Mouse (Mus musculus) liver, embryonic 14.5 days (tissue): ENCODE results near the gene Bcl7b. TPM values are rescaled to one million over a fixed set of nuclear protein-coding genes. Genes with fewer than 3 reads are reported as not detected.

Experiments
- ATAC-seq: fragments of 200-750 bp; cut with Nextera tagmentation; 2 replicates; pipeline ENCODE4 v1.8.0; 2017; ENCODE audit warnings: moderate number of reproducible peaks, mild to moderate bottlenecking, moderate library complexity; ENCODE audit not compliant: insufficient read depth
- DNase-seq, 3 experiments: peaks; one replicate each; pipeline ENCODE4 v3.0.0-alpha.2; 2012 to 2013; ENCODE audit warnings: low read depth in 3 of 3, low spot score in 3 of 3
- H3K27ac ChIP-seq: fragments of 300-500 bp; sonication (generic); 2 replicates; pipeline ENCODE4 v1.5.1; 2014; ENCODE audit warnings: moderate library complexity, mild to moderate bottlenecking, control low read depth, inconsistent platforms
- H3K27me3 ChIP-seq: fragments of 300-500 bp; sonication (generic); 2 replicates; pipeline ENCODE4 v1.6.1; 2014; ENCODE audit warnings: mild to moderate bottlenecking, low read length, moderate library complexity; ENCODE audit not compliant: control insufficient read depth, insufficient read depth
- H3K36me3 ChIP-seq: fragments of 300-500 bp; sonication (generic); replicated peaks from 2 replicates; pipeline ENCODE4 v1.6.1; 2014; ENCODE audit warnings: low read depth; ENCODE audit not compliant: control insufficient read depth, insufficient read depth
- H3K4me1 ChIP-seq, 2 experiments: fragments of 200-500 bp in 1 of 2; fragments of 300-500 bp in 1 of 2; sonication (generic) in 1 of 2; replicated peaks; 2 replicates each; pipeline ENCODE4 v1.6.1; 2012 to 2014; ENCODE audit warnings: antibody characterized with exemption in 1 of 2, inconsistent platforms in 1 of 2, low read length in 1 of 2; ENCODE audit not compliant: control insufficient read depth in 2 of 2, insufficient read depth in 2 of 2
- H3K4me2 ChIP-seq: fragments of 300-500 bp; sonication (generic); 2 replicates; pipeline ENCODE4 v1.6.1; 2014; ENCODE audit warnings: low read depth, mild to moderate bottlenecking, control low read depth, moderate library complexity
- H3K4me3 ChIP-seq, 2 experiments: fragments of 200-500 bp in 1 of 2; fragments of 300-500 bp in 1 of 2; sonication (generic) in 1 of 2; 2 replicates each; pipeline ENCODE4 v1.5.1; 2012 to 2014; ENCODE audit warnings: low read depth in 2 of 2, low read length in 2 of 2, mild to moderate bottlenecking in 2 of 2, control low read depth in 1 of 2, inconsistent platforms in 1 of 2, moderate library complexity in 1 of 2; ENCODE audit not compliant: insufficient read depth in 1 of 2
- H3K9ac ChIP-seq: fragments of 300-500 bp; sonication (generic); replicated peaks from 2 replicates; pipeline ENCODE4 v1.6.1; 2014; ENCODE audit warnings: mild to moderate bottlenecking, control low read depth, moderate library complexity
- H3K9me3 ChIP-seq: fragments of 300-500 bp; sonication (generic); 2 replicates; pipeline ENCODE4 v1.6.1; 2016; ENCODE audit warnings: low read length, mixed read lengths; ENCODE audit not compliant: control insufficient read depth
- CTCF ChIP-seq: IDR thresholded peaks from 2 replicates; pipeline ENCODE4 v1.5.1; 2016; ENCODE audit warnings: antibody characterized with exemption, low read depth, control low read depth
- EP300 ChIP-seq: IDR thresholded peaks from 2 replicates; pipeline ENCODE4 v1.6.1; 2016; ENCODE audit warnings: antibody characterized with exemption, low read depth
- WGBS: fragments of 180-500 bp; shearing (Covaris S2); extraction: QIAGEN DNeasy Blood & Tissue Kit; methylation state at CpG from one replicate; pipeline ENCODE4 v1.1.7; 2014; ENCODE audit not compliant: insufficient replicate concordance; 5-methylcytosine and 5-hydroxymethylcytosine counted together
- polyA plus RNA-seq, 2 experiments: library from polyadenylated mRNA; depleted of rRNA in 1 of 2; stranded (reverse) in 1 of 2; unstranded in 1 of 2; fragments of >200 nt; fragmentation: Nextera tagmentation in 1 of 2; extraction: Ambion mirVana in 1 of 2; gene quantifications; 2 replicates each; pipeline versions ENCODE4 v1.2.1 to v1.2.3; 2012 to 2014

Gene Bcl7b
- polyA plus RNA-seq (2012; rRNA removed) (9.7 and 10.0 TPM in 2 replicates), polyA plus RNA-seq (2014; fragmentation: Nextera tagmentation; extraction: Ambion mirVana) (25.6 and 26.7 TPM in 2 replicates)

- peaks cover 22% of the 10 kb centered on the region for H3K36me3 ChIP-seq
- 2% methylated on average over 83 of the region's 95 CpGs for whole genome bisulfite sequencing
- peak within 1 kb of the TSS; percentile 76 to 85 for H3K4me3 ChIP-seq
- TF ChIP-seq EP300 (no peak), CTCF (peak; percentile 23; the same call in 1 of the 2 replicates)
- H3K9me3 ChIP-seq = no peaks in the 10 kb centered on the region
- ATAC-seq (peak; percentile 97), DNase-seq (peak; percentile 94)
- H3K4me2 ChIP-seq = peak within 1 kb of the TSS; percentile 82
- H3K4me1 ChIP-seq = peaks cover 16 to 23% of the 10 kb centered on the region in 2 experiments
- peak within 1 kb of the TSS; percentile 88 for H3K9ac ChIP-seq
- H3K27me3 ChIP-seq = no peaks in the 10 kb centered on the region
- H3K27ac ChIP-seq = peak within 1 kb of the TSS; percentile 88
Measured at GRCm38 (mm10) chr5:135168063-135169062, at the start of gene Bcl7b. TSS of gene Bcl7b (plus strand) at chr5:135168283.

DNA sequence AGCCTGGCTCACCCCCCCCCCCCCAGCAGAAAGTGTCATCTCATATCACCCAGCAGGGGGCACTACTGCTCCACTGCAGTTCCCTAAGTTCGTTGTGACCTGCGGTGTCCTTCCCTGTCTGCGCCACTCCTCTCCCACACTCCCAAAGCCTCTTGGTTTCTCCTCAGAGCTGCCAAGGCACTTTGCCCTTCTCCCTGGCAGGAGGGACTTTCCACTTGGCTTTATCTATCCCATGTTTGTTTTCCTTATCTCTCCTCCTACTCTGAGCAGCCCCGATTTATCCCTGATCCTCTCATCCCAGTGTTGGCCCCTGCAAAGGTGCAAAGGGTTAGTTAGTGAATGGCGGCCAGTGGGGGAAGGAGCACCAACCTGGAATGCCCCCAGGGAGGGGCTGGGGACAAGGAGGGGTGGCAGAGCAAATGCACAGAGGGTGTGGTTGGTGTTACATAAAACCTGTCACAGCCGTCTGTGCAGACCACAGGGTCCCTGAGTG is 49.4 kb upstream of the Bcl7b start:
- H3K4me2 ChIP-seq = no peak overlapping the region

GRCm38 (mm10) chr5:135120753-135121152 is 47.3 kb upstream of the Bcl7b start:
- 43% methylated on average over 4 of the region's 4 CpGs for WGBS
- H3K9me3 ChIP-seq = no peaks in the 10 kb centered on the region
- TF ChIP-seq CTCF = peak; percentile 32; the same call in 1 of the 2 replicates
- TF ChIP-seq EP300 = no peak

More for the DNA sequence above, 49.4 kb upstream of the Bcl7b start:
- no peaks in the 10 kb centered on the region; the same call in 1 of the 2 replicates for H3K27me3 ChIP-seq
- ATAC-seq (peak; percentile 65), DNase-seq (peak in 2 of 3 experiments; percentile 39 to 42)
- H3K9me3 ChIP-seq = no peaks in the 10 kb centered on the region
- H3K27ac ChIP-seq = no peak overlapping the region
- 11% methylated on average over 6 of the region's 6 CpGs for WGBS
- no peak overlapping the region for H3K9ac ChIP-seq
- no peak overlapping the region for H3K4me3 ChIP-seq
- peaks cover 0 to 4% of the 10 kb centered on the region in 2 experiments; a peak in 1 of 4 replicates for H3K4me1 ChIP-seq
- TF ChIP-seq CTCF = peak; percentile 92
- no peak for TF ChIP-seq EP300
- no peaks in the 10 kb centered on the region for H3K36me3 ChIP-seq

DNA sequence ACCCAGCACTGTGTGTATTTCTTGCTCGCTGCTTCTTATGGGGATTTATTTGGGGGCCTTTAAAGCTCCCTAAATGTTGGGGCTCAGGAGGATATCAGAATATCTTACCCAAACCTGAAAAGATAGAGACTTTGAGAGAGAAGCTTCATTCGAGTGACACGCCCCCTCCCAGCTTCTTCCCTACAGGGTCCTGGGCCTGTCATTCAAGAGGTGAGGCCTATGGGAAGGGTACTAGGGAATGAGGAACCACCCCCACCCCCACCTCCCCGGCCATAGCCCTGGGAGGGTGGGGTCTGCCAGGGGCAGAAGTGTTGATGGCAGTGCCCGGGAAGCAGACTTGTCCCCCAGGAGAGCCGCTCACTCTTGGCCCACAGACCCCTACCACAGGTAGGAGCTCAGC is 42.0 kb upstream of the Bcl7b start:
- no peaks in the 10 kb centered on the region; the same call in 1 of the 2 replicates for H3K27me3 ChIP-seq
- no peaks in the 10 kb centered on the region for H3K36me3 ChIP-seq
- TF ChIP-seq EP300 = no peak
- TF ChIP-seq CTCF = no peak
- H3K27ac ChIP-seq = no peak overlapping the region
- H3K4me2 ChIP-seq = no peak overlapping the region
- H3K9me3 ChIP-seq = no peaks in the 10 kb centered on the region
- WGBS = 52% methylated on average over 6 of the region's 6 CpGs
- no peak for ATAC-seq
- no peak for DNase-seq
- H3K4me3 ChIP-seq = no peak overlapping the region
- no peak overlapping the region for H3K9ac ChIP-seq
- H3K4me1 ChIP-seq = no peaks in the 10 kb centered on the region

More at GRCm38 (mm10) chr5:135120753-135121152, 47.3 kb upstream of the Bcl7b start:
- Histone ChIP-seq H3K27me3 (no peaks in the 10 kb centered on the region; the same call in 1 of the 2 replicates), H3K9ac (no peak overlapping the region), H3K36me3 (no peaks in the 10 kb centered on the region), H3K27ac (no peak overlapping the region), H3K4me2 (no peak overlapping the region), H3K4me3 (no peak overlapping the region), H3K4me1 (peaks cover 0 to 3% of the 10 kb centered on the region in 2 experiments; a peak in 1 of 4 replicates)
- no peak for DNase-seq
- no peak for ATAC-seq

GRCm38 (mm10) chr5:135127669-135128068 is 40.4 kb upstream of the Bcl7b start:
- no peak for DNase-seq
- no peak overlapping the region for H3K4me2 ChIP-seq
- H3K9ac ChIP-seq = no peak overlapping the region
- H3K36me3 ChIP-seq = no peaks in the 10 kb centered on the region
- no peaks in the 10 kb centered on the region for H3K9me3 ChIP-seq
- H3K27ac ChIP-seq = no peak overlapping the region
- H3K4me3 ChIP-seq = no peak overlapping the region
- WGBS = 50% methylated on average over 6 of the region's 6 CpGs
- ATAC-seq = no peak
- TF ChIP-seq EP300 (no peak), CTCF (no peak)
- peaks cover 3% of the 10 kb centered on the region for H3K27me3 ChIP-seq
- H3K4me1 ChIP-seq = no peaks in the 10 kb centered on the region
